Mouse (Mus musculus): ENCODE measurements around the gene Gm45233. TPM values are rescaled to one million over a fixed set of nuclear protein-coding genes. Genes with fewer than 3 reads are reported as not detected.

Gm45233 gene
- polyA plus RNA-seq (2014; fragmentation: Illumina TruSeq; extraction: RNeasy Lipid Tissue Mini Kit (QIAGEN cat#74804); ENCODE audit: low read depth, low replicate concordance) = not detected

GRCm38 (mm10) chr7:43443917-43444293, at the start of gene Gm45233, which contains the start of gene Etfb:
Gm45233 (plus strand) TSS chr7:43444128.
Etfb (plus strand) TSS chr7:43444083.

GRCm38 (mm10) chr7:43408131-43408553, 35.8 kb upstream of the Gm45233 start, which contains the start of gene Siglecg:
Siglecg (plus strand) TSS chr7:43408204.

GRCm38 (mm10) chr7:43427406-43427805, 16.5 kb upstream of the Gm45233 start, which contains the start of gene Lim2:
Lim2 (plus strand) TSS chr7:43427670.

GRCm38 (mm10) chr7:43436341-43437255, 7.3 kb upstream of the Gm45233 start, which contains the start of gene Nkg7:
Nkg7 (plus strand) TSS chr7:43437073.

GRCm38 (mm10) chr7:43440482-43440881, 3.4 kb upstream of the Gm45233 start, which contains the start of gene Cldnd2:
Cldnd2 (plus strand) TSS chr7:43440782.

GRCm38 (mm10) chr7:43462851-43463250, 18.9 kb downstream of the Gm45233 start, which contains the start of gene Vsig10l:
Vsig10l (plus strand) TSS chr7:43463151.

GRCm38 (mm10) chr7:43489631-43490125, 45.8 kb downstream of the Gm45233 start, which contains the start of gene Iglon5:
Iglon5 (minus strand) TSS chr7:43490075.

Other genes with a start within 250 kb of the Gm45233 start
- 54.4 TPM for gene Zfp715, start 130.8 kb upstream of the Gm45233 start, polyA plus RNA-seq (2014; fragmentation: Illumina TruSeq; extraction: RNeasy Lipid Tissue Mini Kit (QIAGEN cat#74804); ENCODE audit: low read depth, low replicate concordance)
- gene Siglecf, start 92.8 kb upstream of the Gm45233 start, polyA plus RNA-seq (2014; fragmentation: Illumina TruSeq; extraction: RNeasy Lipid Tissue Mini Kit (QIAGEN cat#74804); ENCODE audit: low read depth, low replicate concordance) = 2.7 TPM
- gene Siglecg, start 35.9 kb upstream of the Gm45233 start, polyA plus RNA-seq (2014; fragmentation: Illumina TruSeq; extraction: RNeasy Lipid Tissue Mini Kit (QIAGEN cat#74804); ENCODE audit: low read depth, low replicate concordance) = 1.9 TPM
- gene Lim2, start 16.5 kb upstream of the Gm45233 start, polyA plus RNA-seq (2014; fragmentation: Illumina TruSeq; extraction: RNeasy Lipid Tissue Mini Kit (QIAGEN cat#74804); ENCODE audit: low read depth, low replicate concordance) = not detected
- not detected for gene Nkg7, start 7.1 kb upstream of the Gm45233 start, polyA plus RNA-seq (2014; fragmentation: Illumina TruSeq; extraction: RNeasy Lipid Tissue Mini Kit (QIAGEN cat#74804); ENCODE audit: low read depth, low replicate concordance)
- not detected for gene Cldnd2, start 3.3 kb upstream of the Gm45233 start, polyA plus RNA-seq (2014; fragmentation: Illumina TruSeq; extraction: RNeasy Lipid Tissue Mini Kit (QIAGEN cat#74804); ENCODE audit: low read depth, low replicate concordance)
- gene Etfb, start within 50 bp of the Gm45233 start, polyA plus RNA-seq (2014; fragmentation: Illumina TruSeq; extraction: RNeasy Lipid Tissue Mini Kit (QIAGEN cat#74804); ENCODE audit: low read depth, low replicate concordance) = 4.8 TPM
- 0.32 TPM for gene Vsig10l, start 19.0 kb downstream of the Gm45233 start, polyA plus RNA-seq (2014; fragmentation: Illumina TruSeq; extraction: RNeasy Lipid Tissue Mini Kit (QIAGEN cat#74804); ENCODE audit: low read depth, low replicate concordance)
- gene Iglon5, start 45.9 kb downstream of the Gm45233 start, polyA plus RNA-seq (2014; fragmentation: Illumina TruSeq; extraction: RNeasy Lipid Tissue Mini Kit (QIAGEN cat#74804); ENCODE audit: low read depth, low replicate concordance) = not detected
- gene 4931406B18Rik, start 61.8 kb downstream of the Gm45233 start, polyA plus RNA-seq (2014; fragmentation: Illumina TruSeq; extraction: RNeasy Lipid Tissue Mini Kit (QIAGEN cat#74804); ENCODE audit: low read depth, low replicate concordance) = not detected
- 14.8 TPM for gene Cd33, start 100.3 kb downstream of the Gm45233 start, polyA plus RNA-seq (2014; fragmentation: Illumina TruSeq; extraction: RNeasy Lipid Tissue Mini Kit (QIAGEN cat#74804); ENCODE audit: low read depth, low replicate concordance)
- 1.5 TPM for gene Zfp658, start 118.1 kb downstream of the Gm45233 start, polyA plus RNA-seq (2014; fragmentation: Illumina TruSeq; extraction: RNeasy Lipid Tissue Mini Kit (QIAGEN cat#74804); ENCODE audit: low read depth, low replicate concordance)
- gene Zfp719, start 135.5 kb downstream of the Gm45233 start, polyA plus RNA-seq (2014; fragmentation: Illumina TruSeq; extraction: RNeasy Lipid Tissue Mini Kit (QIAGEN cat#74804); ENCODE audit: low read depth, low replicate concordance) = 17.7 TPM
- gene Zfp819, start 163.0 kb downstream of the Gm45233 start, polyA plus RNA-seq (2014; fragmentation: Illumina TruSeq; extraction: RNeasy Lipid Tissue Mini Kit (QIAGEN cat#74804); ENCODE audit: low read depth, low replicate concordance) = not detected
- gene Ceacam18, start 190.6 kb downstream of the Gm45233 start, polyA plus RNA-seq (2014; fragmentation: Illumina TruSeq; extraction: RNeasy Lipid Tissue Mini Kit (QIAGEN cat#74804); ENCODE audit: low read depth, low replicate concordance) = 2.9 TPM
- 0.54 TPM for gene Siglece, start 216.0 kb downstream of the Gm45233 start, polyA plus RNA-seq (2014; fragmentation: Illumina TruSeq; extraction: RNeasy Lipid Tissue Mini Kit (QIAGEN cat#74804); ENCODE audit: low read depth, low replicate concordance)
- 2.9 TPM for gene Ctu1, start 227.9 kb downstream of the Gm45233 start, polyA plus RNA-seq (2014; fragmentation: Illumina TruSeq; extraction: RNeasy Lipid Tissue Mini Kit (QIAGEN cat#74804); ENCODE audit: low read depth, low replicate concordance)
- gene Klk14, start 246.3 kb downstream of the Gm45233 start, polyA plus RNA-seq (2014; fragmentation: Illumina TruSeq; extraction: RNeasy Lipid Tissue Mini Kit (QIAGEN cat#74804); ENCODE audit: low read depth, low replicate concordance) = not detected